Mouse (Mus musculus) cerebellum, adult 11-12 months (tissue): ENCODE results near the gene Alox12b.

Experiments used
- DNase-seq: peaks from one replicate; pipeline ENCODE4 v3.0.0; 2022

Gene Alox12b

GRCm38 (mm10) chr11:69156800-69157199 lies at the start of gene Alox12b:
Alox12b (plus strand) TSS chr11:69156989.
- no peak for DNase-seq

GRCm38 (mm10) chr11:69107676-69108075 lies 49.1 kb upstream of the Alox12b start:
- DNase-seq = no peak

- no peak for DNase-seq
Measured at GRCm38 (mm10) chr11:69108223-69108622, 48.6 kb upstream of the Alox12b start.

GRCm38 (mm10) chr11:69109032-69109900 lies 47.5 kb upstream of the Alox12b start:
- DNase-seq = peak; percentile 54

GRCm38 (mm10) chr11:69110319-69111046 lies 46.3 kb upstream of the Alox12b start:
- DNase-seq = peak; percentile 83

- no peak for DNase-seq
Measured at GRCm38 (mm10) chr11:69111051-69111810, 45.6 kb upstream of the Alox12b start.

- DNase-seq = no peak
Measured at GRCm38 (mm10) chr11:69111865-69112264, 44.9 kb upstream of the Alox12b start.

- DNase-seq = peak; percentile 8
Measured at GRCm38 (mm10) chr11:69114018-69114417, 42.8 kb upstream of the Alox12b start.

- DNase-seq = no peak
Measured at GRCm38 (mm10) chr11:69114621-69115020, 42.2 kb upstream of the Alox12b start.

- peak; percentile 31 for DNase-seq
Measured at GRCm38 (mm10) chr11:69116843-69117242, 39.9 kb upstream of the Alox12b start.

- peak; percentile 73 for DNase-seq
Measured at GRCm38 (mm10) chr11:69117737-69118695, 38.8 kb upstream of the Alox12b start.

GRCm38 (mm10) chr11:69118765-69119164 lies 38.0 kb upstream of the Alox12b start:
- DNase-seq = peak; percentile 85

- no peak for DNase-seq
Measured at GRCm38 (mm10) chr11:69119446-69120155, 37.2 kb upstream of the Alox12b start.

GRCm38 (mm10) chr11:69120221-69121000 lies 36.4 kb upstream of the Alox12b start, which contains the start of gene Hes7:
Hes7 (plus strand) TSS chr11:69120404.
- DNase-seq = peak; percentile 69

- no peak for DNase-seq
Measured at GRCm38 (mm10) chr11:69121001-69121740, 35.6 kb upstream of the Alox12b start.

GRCm38 (mm10) chr11:69121741-69122335 lies 35.0 kb upstream of the Alox12b start:
- peak; percentile 66 for DNase-seq

- peak; percentile 85 for DNase-seq
Measured at GRCm38 (mm10) chr11:69122336-69122951, 34.3 kb upstream of the Alox12b start, which contains the start of gene 9130213A22Rik. 9130213A22Rik (minus strand) TSS chr11:69122589.

- DNase-seq = peak; percentile 93
Measured at GRCm38 (mm10) chr11:69123056-69123692, 33.6 kb upstream of the Alox12b start.
